Mouse (Mus musculus): ENCODE results near the gene Maml1. TPM values are rescaled to one million over a fixed set of nuclear protein-coding genes. Genes with fewer than 3 reads are reported as not detected.
"Not testable (repeated sequence)": the region's sequence is repeated elsewhere in the genome, so short reads cannot be mapped to it uniquely, and the experiment has no call there.

The Maml1 gene
- polyA plus RNA-seq, 1 experiment from 2014 or later: 1.6 TPM

DNA sequence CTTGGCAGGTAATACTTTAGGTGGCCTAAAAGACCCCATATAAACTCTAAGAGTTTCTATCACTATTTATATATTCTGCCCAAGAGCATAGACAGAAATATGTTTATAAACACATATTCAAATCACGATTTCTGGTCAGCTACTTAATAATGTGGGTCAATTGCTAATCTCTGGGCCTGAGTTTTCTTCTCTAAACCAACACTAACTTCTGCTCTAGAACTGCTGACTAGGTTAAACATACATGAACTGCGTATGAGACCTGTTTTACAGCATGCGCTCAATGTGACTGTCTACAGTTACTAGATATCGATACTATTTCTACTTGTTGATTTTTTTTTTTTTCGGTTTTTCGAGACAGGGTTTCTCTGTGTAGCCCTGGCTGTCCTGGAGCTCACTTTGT lies 29.1 kb upstream of the Maml1 start:
- no peak overlapping the region for H3K27ac ChIP-seq (ENCODE audit: low read depth)
- H3K27me3 ChIP-seq (ENCODE audit: insufficient read depth, low read length): no peaks in the 10 kb centered on the region
- DNase-seq: no peak
- no peaks in the 10 kb centered on the region; the same call in 1 of the 2 replicates for H3K36me3 ChIP-seq (replicated peaks; ENCODE audit: insufficient read depth, low read length)
- ATAC-seq: no peak
- peaks cover 22% of the 10 kb centered on the region for H3K4me1 ChIP-seq (ENCODE audit: insufficient read depth)
- H3K4me2 ChIP-seq (ENCODE audit: low read depth, low read length): no peak overlapping the region
- H3K4me3 ChIP-seq (ENCODE audit: low read depth, low read length): no peak overlapping the region
- TF ChIP-seq CTCF (IDR thresholded peaks at IDR 0.05; ENCODE audit: low read depth) (no peak), EP300 (IDR thresholded peaks at IDR 0.05; ENCODE audit: low read depth) (no peak)
- 81% methylated on average over 6 of the region's 6 CpGs for WGBS (ENCODE audit: insufficient replicate concordance)
- H3K9me3 ChIP-seq (ENCODE audit: low read length): no peaks in the 10 kb centered on the region
- no peak overlapping the region for H3K9ac ChIP-seq (replicated peaks)

DNA sequence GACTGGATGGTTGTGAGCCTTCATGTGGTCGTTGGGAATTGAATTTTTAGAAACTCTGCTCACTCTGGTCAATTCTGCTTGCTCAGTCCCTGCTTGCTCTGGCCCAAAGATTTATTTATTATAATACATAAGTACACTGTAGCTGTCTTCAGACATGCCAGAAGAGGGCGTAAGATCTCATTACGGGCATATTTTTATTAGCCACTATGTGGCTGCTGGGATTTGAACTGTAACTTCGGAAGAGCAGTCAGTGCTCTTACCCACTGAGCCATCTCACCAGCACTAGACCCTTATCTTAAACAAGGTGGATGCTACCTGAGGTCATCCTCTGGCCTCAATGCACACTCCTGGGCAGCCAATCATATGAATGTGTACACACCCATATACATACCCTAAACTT lies 27.2 kb upstream of the Maml1 start:
- WGBS (ENCODE audit: insufficient replicate concordance): 65% methylated on average over 4 of the region's 4 CpGs
- not testable (repeated sequence) for DNase-seq; H3K27ac ChIP-seq (ENCODE audit: low read depth); H3K27me3 ChIP-seq (ENCODE audit: insufficient read depth, low read length); H3K36me3 ChIP-seq (replicated peaks; ENCODE audit: insufficient read depth, low read length); H3K4me2 ChIP-seq (ENCODE audit: low read depth, low read length); H3K9me3 ChIP-seq (ENCODE audit: low read length); ATAC-seq; H3K9ac ChIP-seq (replicated peaks); H3K4me3 ChIP-seq (ENCODE audit: low read depth, low read length)
- peaks cover 24% of the 10 kb centered on the region for H3K4me1 ChIP-seq (ENCODE audit: insufficient read depth)
- peak; percentile 42 for TF ChIP-seq CTCF (IDR thresholded peaks at IDR 0.05; ENCODE audit: low read depth)

DNA sequence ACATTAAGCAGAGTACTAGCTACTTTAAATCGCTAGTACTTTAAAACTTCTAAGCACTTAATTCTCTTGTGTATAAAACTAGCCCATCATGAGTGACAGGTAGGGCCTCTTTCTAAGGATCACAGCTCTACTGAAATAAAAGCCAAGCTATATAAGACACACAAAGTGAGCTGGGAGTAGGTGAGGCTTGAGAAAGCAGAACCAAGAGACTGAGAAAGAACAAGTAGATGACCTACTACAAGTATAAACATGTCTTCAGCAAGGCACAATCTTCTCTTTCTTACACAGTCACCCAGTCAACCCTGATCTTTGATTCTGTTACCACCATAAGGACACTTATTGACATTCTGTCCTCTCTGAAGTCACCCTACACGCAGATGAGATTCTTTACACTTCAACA lies 20.7 kb upstream of the Maml1 start:
- H3K27ac ChIP-seq (ENCODE audit: low read depth): no peak overlapping the region
- ATAC-seq (no peak), DNase-seq (no peak)
- TF ChIP-seq EP300 (IDR thresholded peaks at IDR 0.05; ENCODE audit: low read depth) (no peak), CTCF (IDR thresholded peaks at IDR 0.05; ENCODE audit: low read depth) (no peak)
- peaks cover 4% of the 10 kb centered on the region for H3K4me1 ChIP-seq (ENCODE audit: insufficient read depth)
- H3K27me3 ChIP-seq (ENCODE audit: insufficient read depth, low read length): no peaks in the 10 kb centered on the region
- H3K36me3 ChIP-seq (replicated peaks; ENCODE audit: insufficient read depth, low read length): peaks cover 35% of the 10 kb centered on the region
- H3K9ac ChIP-seq (replicated peaks): no peak overlapping the region
- H3K4me3 ChIP-seq (ENCODE audit: low read depth, low read length): no peak overlapping the region
- no peak overlapping the region for H3K4me2 ChIP-seq (ENCODE audit: low read depth, low read length)
- WGBS (ENCODE audit: insufficient replicate concordance): 81% methylated on average over 2 of the region's 2 CpGs
- H3K9me3 ChIP-seq (ENCODE audit: low read length): no peaks in the 10 kb centered on the region

DNA sequence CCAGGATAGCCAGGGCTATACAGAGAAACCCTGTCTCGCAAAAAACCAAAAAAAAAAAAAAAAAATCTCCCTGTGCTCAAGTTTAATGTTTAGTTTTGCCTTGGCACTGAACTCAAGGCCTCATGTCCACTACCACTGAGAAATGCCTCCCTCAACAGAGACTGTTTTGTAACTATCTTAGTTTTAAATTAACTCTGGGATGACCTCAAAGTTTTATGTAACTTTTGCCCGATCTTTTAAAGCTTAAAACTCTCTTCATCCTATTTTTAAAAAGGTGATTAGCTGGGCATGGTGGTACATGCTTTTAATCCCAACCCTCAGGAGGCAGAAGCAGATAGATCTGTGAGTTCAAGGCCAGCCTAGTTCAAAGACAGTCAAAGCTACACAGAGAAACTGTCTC lies 11.3 kb upstream of the Maml1 start:
- H3K4me3 ChIP-seq (ENCODE audit: low read depth, low read length): no peak overlapping the region
- no peaks in the 10 kb centered on the region for H3K9me3 ChIP-seq (ENCODE audit: low read length)
- H3K4me2 ChIP-seq (ENCODE audit: low read depth, low read length): no peak overlapping the region
- 0 out of 2 replicates have a peak overlapping the region, but pooled peaks have one; percentile 18 for H3K27ac ChIP-seq (ENCODE audit: low read depth)
- DNase-seq: no peak
- 87% methylated on average over 2 of the region's 2 CpGs for WGBS (ENCODE audit: insufficient replicate concordance)
- H3K4me1 ChIP-seq (ENCODE audit: insufficient read depth): no peaks in the 10 kb centered on the region
- no peak for ATAC-seq
- peaks cover 81% of the 10 kb centered on the region for H3K36me3 ChIP-seq (replicated peaks; ENCODE audit: insufficient read depth, low read length)
- TF ChIP-seq EP300 (IDR thresholded peaks at IDR 0.05; ENCODE audit: low read depth) (no peak), CTCF (IDR thresholded peaks at IDR 0.05; ENCODE audit: low read depth) (no peak)
- no peaks in the 10 kb centered on the region for H3K27me3 ChIP-seq (ENCODE audit: insufficient read depth, low read length)
- H3K9ac ChIP-seq (replicated peaks): no peak overlapping the region

DNA sequence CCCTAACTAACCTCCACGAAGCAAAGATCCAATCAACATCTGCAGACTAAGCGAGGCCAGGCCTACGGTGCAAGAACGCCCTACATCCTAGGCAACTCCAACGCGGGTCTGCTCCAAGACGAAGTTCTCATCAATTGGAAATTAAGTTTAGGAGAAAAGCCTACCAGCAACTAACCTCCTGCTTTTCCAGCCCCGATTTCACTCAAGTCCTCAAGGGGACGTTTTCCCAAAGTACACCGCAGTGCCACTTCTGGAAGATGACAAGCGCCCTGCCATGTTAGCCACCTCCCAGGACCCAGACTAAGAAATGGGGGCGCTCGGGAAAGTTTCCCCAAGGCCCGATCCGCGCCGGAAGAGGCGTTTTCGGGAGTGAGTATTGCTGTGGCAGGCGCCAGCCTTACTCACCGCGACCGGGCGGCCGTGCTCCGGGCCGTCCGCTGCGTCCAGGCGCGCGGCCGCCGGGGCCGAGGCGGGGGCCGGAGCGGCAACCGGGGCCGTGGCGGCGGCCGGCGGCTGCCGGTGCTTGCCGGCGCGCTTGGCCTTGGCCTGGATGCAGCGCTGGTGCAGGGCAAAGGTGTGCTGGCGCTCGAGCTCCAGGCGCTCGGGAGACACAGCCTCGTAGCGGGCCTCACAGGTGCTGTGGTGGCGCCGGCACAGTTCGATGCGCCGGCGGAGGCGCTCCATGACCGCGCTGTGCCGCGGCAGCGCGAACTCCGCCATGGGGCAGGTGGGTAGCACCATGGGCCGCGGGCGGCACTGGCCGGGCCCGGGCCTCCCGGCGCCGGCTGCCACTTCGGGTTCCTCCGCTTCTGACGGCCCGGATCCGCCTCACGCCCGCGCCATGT lies 568 bp downstream of the Maml1 start:
- ATAC-seq (peak; percentile 65), DNase-seq (peak; percentile 68)
- Histone ChIP-seq H3K9me3 (ENCODE audit: low read length) (no peaks in the 10 kb centered on the region), H3K27ac (ENCODE audit: low read depth) (peak overlapping the region; percentile 100), H3K4me3 (ENCODE audit: low read depth, low read length) (peak overlapping the region; percentile 99), H3K27me3 (ENCODE audit: insufficient read depth, low read length) (no peaks in the 10 kb centered on the region), H3K4me2 (ENCODE audit: low read depth, low read length) (peak overlapping the region; percentile 91), H3K4me1 (ENCODE audit: insufficient read depth) (peaks cover 27% of the 10 kb centered on the region), H3K36me3 (replicated peaks; ENCODE audit: insufficient read depth, low read length) (peaks cover 30% of the 10 kb centered on the region), H3K9ac (replicated peaks) (peak overlapping the region; percentile 100)
- TF ChIP-seq CTCF (IDR thresholded peaks at IDR 0.05; ENCODE audit: low read depth) (no peak), EP300 (IDR thresholded peaks at IDR 0.05; ENCODE audit: low read depth) (no peak)
- under 1% methylated on average over 73 of the region's 85 CpGs for WGBS (ENCODE audit: insufficient replicate concordance)

DNA sequence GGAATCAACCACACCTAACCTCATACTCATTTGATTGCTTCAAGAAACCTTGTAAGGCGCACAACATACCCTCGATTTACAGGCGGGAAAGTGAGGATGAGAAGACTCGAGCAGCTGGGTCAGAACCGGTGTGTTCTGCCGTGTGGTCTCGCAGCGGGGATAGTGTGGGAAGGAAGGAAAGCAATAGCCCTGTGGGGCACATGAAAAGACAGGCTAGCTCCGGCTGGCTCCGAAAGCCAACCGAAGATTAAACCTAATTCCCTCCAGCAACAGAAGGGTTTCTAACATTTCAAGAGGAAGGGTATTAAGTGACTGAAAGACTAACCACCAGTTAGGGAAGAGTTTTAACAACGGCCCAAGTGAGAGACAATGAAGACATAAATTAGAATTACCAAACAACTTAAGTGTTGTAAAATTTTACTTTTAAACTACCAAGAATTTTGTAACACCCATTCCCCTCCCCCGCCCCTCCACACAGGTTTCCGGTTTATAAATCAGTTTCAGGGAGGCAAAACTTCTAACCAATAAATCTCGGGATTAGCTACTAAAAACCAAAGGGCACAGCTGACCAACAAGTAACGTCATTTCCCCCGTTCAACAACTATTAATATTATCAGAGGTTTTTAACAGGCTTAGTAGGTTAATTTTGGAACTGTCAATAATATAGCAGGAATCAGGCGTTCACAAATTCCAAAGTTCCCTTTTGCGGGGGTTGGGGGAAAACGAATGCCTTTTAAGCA lies 1.5 kb downstream of the Maml1 start:
- Histone ChIP-seq H3K4me2 (ENCODE audit: low read depth, low read length) (peak overlapping the region; percentile 91), H3K27me3 (ENCODE audit: insufficient read depth, low read length) (no peaks in the 10 kb centered on the region), H3K36me3 (replicated peaks; ENCODE audit: insufficient read depth, low read length) (peaks cover 26% of the 10 kb centered on the region), H3K4me3 (ENCODE audit: low read depth, low read length) (peak overlapping the region; percentile 99), H3K9ac (replicated peaks) (peak overlapping the region; percentile 100), H3K9me3 (ENCODE audit: low read length) (no peaks in the 10 kb centered on the region), H3K27ac (ENCODE audit: low read depth) (peak overlapping the region; percentile 100), H3K4me1 (ENCODE audit: insufficient read depth) (peaks cover 31% of the 10 kb centered on the region)
- DNase-seq (peak; percentile 38), ATAC-seq (no peak)
- WGBS (ENCODE audit: insufficient replicate concordance): 22% methylated on average over 20 of the region's 20 CpGs
- TF ChIP-seq EP300 (IDR thresholded peaks at IDR 0.05; ENCODE audit: low read depth): 0 out of 2 replicates have a peak, but pooled peaks have one; percentile 14
- TF ChIP-seq CTCF (IDR thresholded peaks at IDR 0.05; ENCODE audit: low read depth): no peak

Data from liver, postnatal 0 days (tissue).